Mouse (Mus musculus): ENCODE results near the gene A4galt. TPM values are rescaled to one million over a fixed set of nuclear protein-coding genes. Genes with fewer than 3 reads are reported as not detected.

Gene A4galt
- under 1 TPM; 0.07 to 0.58 TPM for polyA plus RNA-seq (2017; shearing (Covaris generic))

GRCm38 (mm10) chr15:83251176-83252004 lies at the start of gene A4galt:
Gene A4galt (minus strand): TSS chr15:83251774.

Other genes with a start within 250 kb of the A4galt start
- gene Nfam1, start 218.5 kb downstream of the A4galt start, polyA plus RNA-seq (2017; shearing (Covaris generic)), result 1 to 10 TPM in 1 of 2 experiments, under 1 TPM in 1; 0.61 to 1.5 TPM
- gene Serhl, start 162.3 kb downstream of the A4galt start, polyA plus RNA-seq (2017; shearing (Covaris generic)), result 10 to 100 TPM; 63.5 to 93.1 TPM
- 10 to 100 TPM; 55.9 to 80.9 TPM for gene Rrp7a, start 129.0 kb downstream of the A4galt start, polyA plus RNA-seq (2017; shearing (Covaris generic))
- gene Poldip3, start 102.4 kb downstream of the A4galt start, polyA plus RNA-seq (2017; shearing (Covaris generic)), result 100 to 1,000 TPM; 121 to 128 TPM
- gene Cyb5r3, start 79.2 kb downstream of the A4galt start, polyA plus RNA-seq (2017; shearing (Covaris generic)), result 100 to 1,000 TPM in 1 of 2 experiments, 10 to 100 TPM in 1; 76.4 to 101 TPM
- gene Arfgap3, start 98.5 kb upstream of the A4galt start, polyA plus RNA-seq (2017; shearing (Covaris generic)), result 10 to 100 TPM; 14.5 to 15.7 TPM
- gene Pacsin2, start 212.8 kb upstream of the A4galt start, polyA plus RNA-seq (2017; shearing (Covaris generic)), result 10 to 100 TPM; 42.0 to 56.0 TPM

Measured in activated CD4-positive, CD25-positive, alpha-beta regulatory T cell (primary cell).